Mouse (Mus musculus): ENCODE measurements around the gene Doc2a. TPM values are rescaled to one million over a fixed set of nuclear protein-coding genes. Genes with fewer than 3 reads are reported as not detected.

The Doc2a gene
- polyA plus RNA-seq, 1 experiment from 2014 or later, result 0.20 TPM

GRCm38 (mm10) chr7:126848794-126849193, 1.6 kb downstream of the Doc2a start:
- Histone ChIP-seq H3K9ac (replicated peaks; ENCODE audit: low read depth) (no peak overlapping the region), H3K27me3 (replicated peaks; ENCODE audit: insufficient read depth, low read length) (0 out of 2 replicates have a peak, but pooled peaks cover 22% of the 10 kb centered on the region), H3K36me3 (ENCODE audit: insufficient read depth, low read length) (peaks cover 11% of the 10 kb centered on the region), H3K27ac (ENCODE audit: low read length) (no peak overlapping the region), H3K4me3 (ENCODE audit: low read depth, low read length) (no peak overlapping the region), H3K9me3 (ENCODE audit: low read length) (no peaks in the 10 kb centered on the region), H3K4me1 (ENCODE audit: insufficient read depth, low read depth, low read length) (no peaks in the 10 kb centered on the region), H3K4me2 (replicated peaks; ENCODE audit: low read depth, low read length) (no peak overlapping the region)
- TF ChIP-seq EP300 (IDR thresholded peaks at IDR 0.05), result no peak
- no peak for TF ChIP-seq CTCF (IDR thresholded peaks at IDR 0.05)
- WGBS, result 25% methylated on average over 10 of the region's 10 CpGs
- ATAC-seq (no peak), DNase-seq (ENCODE audit: low spot score) (no peak)

DNA sequence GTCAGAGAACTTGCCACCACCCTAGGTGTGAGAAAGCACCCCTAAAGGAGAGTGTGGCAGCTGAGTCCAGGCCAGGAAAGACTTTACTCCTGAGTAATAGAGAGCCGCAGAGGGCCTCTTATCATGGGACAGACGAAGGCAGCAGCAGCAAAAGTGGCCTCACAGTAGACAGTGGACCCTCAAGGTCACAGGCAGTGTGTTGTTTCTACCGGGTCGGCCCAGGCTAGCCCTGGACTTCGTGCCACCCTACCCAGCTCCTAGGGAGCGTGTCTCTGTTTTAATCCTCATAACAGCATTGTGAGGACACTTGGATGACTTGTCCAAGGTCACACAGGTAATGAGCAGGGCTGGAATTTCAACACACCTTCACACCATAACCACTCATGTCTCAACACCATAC, 2.9 kb downstream of the Doc2a start:
- Histone ChIP-seq H3K36me3 (ENCODE audit: insufficient read depth, low read length) (peaks cover 13% of the 10 kb centered on the region), H3K9me3 (ENCODE audit: low read length) (no peaks in the 10 kb centered on the region), H3K27me3 (replicated peaks; ENCODE audit: insufficient read depth, low read length) (0 out of 2 replicates have a peak, but pooled peaks cover 22% of the 10 kb centered on the region), H3K4me3 (ENCODE audit: low read depth, low read length) (no peak overlapping the region), H3K4me1 (ENCODE audit: insufficient read depth, low read depth, low read length) (no peaks in the 10 kb centered on the region), H3K9ac (replicated peaks; ENCODE audit: low read depth) (no peak overlapping the region), H3K27ac (ENCODE audit: low read length) (no peak overlapping the region), H3K4me2 (replicated peaks; ENCODE audit: low read depth, low read length) (no peak overlapping the region)
- WGBS, result 82% methylated on average over 6 of the region's 6 CpGs
- no peak for DNase-seq (ENCODE audit: low spot score)
- no peak for ATAC-seq
- TF ChIP-seq CTCF (IDR thresholded peaks at IDR 0.05) (no peak), EP300 (IDR thresholded peaks at IDR 0.05) (no peak)

DNA sequence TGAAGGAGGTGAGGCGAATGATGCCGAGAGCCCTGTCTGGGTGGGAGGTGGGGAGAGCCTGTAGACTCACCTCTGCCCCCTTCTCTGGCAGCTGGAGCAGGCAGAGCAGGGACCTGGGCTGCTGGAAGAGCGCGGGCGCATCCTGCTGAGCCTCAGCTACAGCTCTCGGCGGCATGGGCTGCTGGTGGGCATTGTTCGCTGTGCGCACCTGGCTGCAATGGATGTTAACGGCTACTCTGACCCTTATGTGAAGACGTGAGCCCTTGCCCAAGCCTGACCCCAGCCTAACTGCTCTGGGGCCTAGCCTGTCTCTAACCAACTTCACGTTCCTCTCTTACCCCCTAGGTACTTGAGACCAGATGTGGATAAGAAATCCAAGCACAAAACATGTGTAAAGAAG, 4.0 kb downstream of the Doc2a start:
- no peak for ATAC-seq
- DNase-seq (ENCODE audit: low spot score), result no peak
- H3K4me2 ChIP-seq (replicated peaks; ENCODE audit: low read depth, low read length), result no peak overlapping the region
- 0 out of 2 replicates have a peak, but pooled peaks cover 22% of the 10 kb centered on the region for H3K27me3 ChIP-seq (replicated peaks; ENCODE audit: insufficient read depth, low read length)
- 46% methylated on average over 12 of the region's 12 CpGs for WGBS
- H3K27ac ChIP-seq (ENCODE audit: low read length), result no peak overlapping the region
- H3K36me3 ChIP-seq (ENCODE audit: insufficient read depth, low read length), result peaks cover 13% of the 10 kb centered on the region
- H3K4me3 ChIP-seq (ENCODE audit: low read depth, low read length), result no peak overlapping the region
- TF ChIP-seq CTCF (IDR thresholded peaks at IDR 0.05) (no peak), EP300 (IDR thresholded peaks at IDR 0.05) (no peak)
- no peaks in the 10 kb centered on the region for H3K9me3 ChIP-seq (ENCODE audit: low read length)
- H3K4me1 ChIP-seq (ENCODE audit: insufficient read depth, low read depth, low read length), result no peaks in the 10 kb centered on the region
- no peak overlapping the region for H3K9ac ChIP-seq (replicated peaks; ENCODE audit: low read depth)

- Histone ChIP-seq H3K9ac (replicated peaks; ENCODE audit: low read depth) (no peak overlapping the region), H3K27me3 (replicated peaks; ENCODE audit: insufficient read depth, low read length) (0 out of 2 replicates have a peak, but pooled peaks cover 11% of the 10 kb centered on the region), H3K27ac (ENCODE audit: low read length) (no peak overlapping the region), H3K4me2 (replicated peaks; ENCODE audit: low read depth, low read length) (no peak overlapping the region), H3K36me3 (ENCODE audit: insufficient read depth, low read length) (peaks cover 13% of the 10 kb centered on the region), H3K4me3 (ENCODE audit: low read depth, low read length) (no peak overlapping the region), H3K4me1 (ENCODE audit: insufficient read depth, low read depth, low read length) (no peaks in the 10 kb centered on the region), H3K9me3 (ENCODE audit: low read length) (no peaks in the 10 kb centered on the region)
- no peak for DNase-seq (ENCODE audit: low spot score)
- ATAC-seq, result no peak
- 85% methylated on average over 5 of the region's 5 CpGs for WGBS
- no peak for TF ChIP-seq EP300 (IDR thresholded peaks at IDR 0.05)
Observed at GRCm38 (mm10) chr7:126853454-126853853, 6.2 kb downstream of the Doc2a start.

DNA sequence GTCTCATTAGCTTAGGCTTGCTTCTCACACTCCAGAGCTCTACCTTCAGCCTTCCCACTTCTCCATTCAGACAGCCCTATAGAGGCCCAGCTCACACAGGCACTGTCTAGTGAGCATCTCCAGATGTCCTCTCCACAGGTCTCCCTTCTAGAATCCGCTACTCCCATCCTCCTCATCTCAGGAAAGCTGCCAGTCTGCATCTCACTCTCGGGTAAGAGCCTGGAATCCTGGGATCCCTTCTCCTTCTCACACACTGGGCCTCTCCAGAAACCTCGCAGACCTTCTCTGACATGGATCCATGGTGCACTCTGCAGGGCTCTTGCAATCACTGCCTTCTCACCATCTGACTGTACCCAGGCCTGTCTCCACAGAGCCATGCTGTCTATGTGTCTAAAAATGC, 8.4 kb downstream of the Doc2a start:
- TF ChIP-seq CTCF (IDR thresholded peaks at IDR 0.05) (no peak), EP300 (IDR thresholded peaks at IDR 0.05) (no peak)
- Histone ChIP-seq H3K4me3 (ENCODE audit: low read depth, low read length) (no peak overlapping the region), H3K9me3 (ENCODE audit: low read length) (no peaks in the 10 kb centered on the region), H3K36me3 (ENCODE audit: insufficient read depth, low read length) (peaks cover 13% of the 10 kb centered on the region), H3K27ac (ENCODE audit: low read length) (peak overlapping the region; percentile 63), H3K27me3 (replicated peaks; ENCODE audit: insufficient read depth, low read length) (no peaks in the 10 kb centered on the region), H3K4me1 (ENCODE audit: insufficient read depth, low read depth, low read length) (no peaks in the 10 kb centered on the region; the same call in 1 of the 2 replicates), H3K9ac (replicated peaks; ENCODE audit: low read depth) (no peak overlapping the region), H3K4me2 (replicated peaks; ENCODE audit: low read depth, low read length) (no peak overlapping the region)
- no peak for DNase-seq (ENCODE audit: low spot score)
- ATAC-seq, result no peak
- WGBS, result 90% methylated on average over 3 of the region's 3 CpGs

DNA sequence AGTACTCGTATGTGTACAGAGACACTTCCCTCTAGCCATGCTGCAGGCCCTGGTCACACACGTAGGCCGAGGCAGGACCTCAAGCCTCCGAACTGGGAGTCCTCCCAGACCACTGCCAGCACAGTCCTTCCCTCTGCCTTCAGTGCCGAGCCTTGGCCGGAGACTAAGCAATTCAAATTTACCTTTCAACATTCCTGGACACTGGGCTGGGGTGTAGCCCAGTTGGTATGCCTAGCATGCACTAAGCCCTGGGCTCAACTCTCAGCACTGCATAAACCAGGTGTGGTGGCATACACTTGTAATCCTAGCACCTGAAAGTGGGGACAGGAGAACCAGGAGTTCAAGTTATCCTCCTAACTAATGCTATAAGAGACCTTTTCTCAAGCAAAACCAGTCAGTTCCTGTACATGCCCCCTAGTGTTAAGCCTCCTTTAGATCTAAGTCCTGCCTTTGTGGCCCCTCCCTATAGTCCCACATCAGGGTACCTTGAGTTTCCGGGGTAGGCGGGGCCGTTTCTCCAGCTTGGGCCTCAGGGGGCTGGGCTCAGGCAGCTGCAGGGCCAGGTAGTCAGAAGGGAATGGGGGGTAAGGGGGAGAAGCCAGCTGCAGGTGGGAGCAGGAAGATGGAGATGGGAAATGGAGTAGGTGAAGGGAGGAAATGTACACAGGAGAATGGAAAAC, 9.7 kb downstream of the Doc2a start:
- Histone ChIP-seq H3K4me1 (ENCODE audit: insufficient read depth, low read depth, low read length) (peaks cover 6% of the 10 kb centered on the region; the same call in 1 of the 2 replicates), H3K9ac (replicated peaks; ENCODE audit: low read depth) (no peak overlapping the region), H3K27ac (ENCODE audit: low read length) (peak overlapping the region; percentile 83), H3K36me3 (ENCODE audit: insufficient read depth, low read length) (peaks cover 13% of the 10 kb centered on the region), H3K27me3 (replicated peaks; ENCODE audit: insufficient read depth, low read length) (no peaks in the 10 kb centered on the region), H3K9me3 (ENCODE audit: low read length) (no peaks in the 10 kb centered on the region), H3K4me2 (replicated peaks; ENCODE audit: low read depth, low read length) (no peak overlapping the region), H3K4me3 (ENCODE audit: low read depth, low read length) (no peak overlapping the region)
- ATAC-seq (peak; percentile 87), DNase-seq (ENCODE audit: low spot score) (peak; percentile 73)
- TF ChIP-seq CTCF (IDR thresholded peaks at IDR 0.05) (peak; percentile 29), EP300 (IDR thresholded peaks at IDR 0.05) (peak; percentile 47; the same call in 1 of the 2 replicates)
- WGBS, result 57% methylated on average over 9 of the region's 9 CpGs
